Mouse (Mus musculus): ENCODE measurements around the gene Mroh2a.

GRCm38 (mm10) chr1:88232664-88233380 lies 6.0 kb downstream of the Mroh2a start:
- TF ChIP-seq CTCF (IDR thresholded peaks at IDR 0.05; ENCODE audit: control insufficient read depth, insufficient read depth, low read length): no peak
- no peak for TF ChIP-seq POLR2A (IDR thresholded peaks at IDR 0.05; ENCODE audit: borderline replicate concordance, control insufficient read depth, low read depth, low read length)
